Mouse (Mus musculus) gastrocnemius, adult 8-10 months (tissue): ENCODE measurements around the gene Paox. TPM values are rescaled to one million over a fixed set of nuclear protein-coding genes. Genes with fewer than 3 reads are reported as not detected.

Experiments
- DNase-seq, 2 experiments: peaks; one replicate each; pipeline ENCODE4 v3.0.0; 2022; ENCODE audit warnings: low spot score in 2 of 2
- total RNA-seq, 4 experiments: library from RNA; stranded (reverse); gene quantifications; 2 replicates each; pipeline ENCODE4 v1.2.4; 2022

The Paox gene
- total RNA-seq, 4 experiments from 2014 or later = 1.5 to 4.3 (median 4.1) TPM

DNA sequence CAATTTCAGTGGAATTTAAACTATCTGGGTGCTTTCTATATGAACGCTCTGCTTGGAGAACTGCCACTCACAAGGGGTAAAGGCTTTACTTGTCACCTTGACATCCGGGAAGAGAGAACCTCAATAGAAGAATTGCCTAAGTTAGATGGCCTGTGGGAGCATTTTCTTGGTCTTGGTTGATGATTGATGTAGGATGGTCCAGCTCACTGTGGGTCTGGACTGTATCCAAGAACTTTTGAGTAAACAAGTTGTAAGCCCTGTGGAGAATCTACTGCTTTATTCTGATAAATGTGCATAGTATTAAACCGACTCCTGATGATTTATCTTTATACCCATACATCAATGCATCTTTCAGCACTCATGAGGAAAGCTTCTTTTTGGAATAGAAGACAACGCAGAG is 53.8 kb downstream of the Paox start:
- DNase-seq = no peak

GRCm38 (mm10) chr7:140170863-140171262 is 55.3 kb downstream of the Paox start:
- DNase-seq = no peak

- DNase-seq = no peak
These were observed 57.3 kb downstream of the Paox start, which contains the start of gene Olfr523 for GRCm38 (mm10) chr7:140172936-140173335. Gene Olfr523, plus strand, starts transcription at chr7:140173217.

GRCm38 (mm10) chr7:140179176-140179575 is 63.6 kb downstream of the Paox start:
- DNase-seq = no peak

DNA sequence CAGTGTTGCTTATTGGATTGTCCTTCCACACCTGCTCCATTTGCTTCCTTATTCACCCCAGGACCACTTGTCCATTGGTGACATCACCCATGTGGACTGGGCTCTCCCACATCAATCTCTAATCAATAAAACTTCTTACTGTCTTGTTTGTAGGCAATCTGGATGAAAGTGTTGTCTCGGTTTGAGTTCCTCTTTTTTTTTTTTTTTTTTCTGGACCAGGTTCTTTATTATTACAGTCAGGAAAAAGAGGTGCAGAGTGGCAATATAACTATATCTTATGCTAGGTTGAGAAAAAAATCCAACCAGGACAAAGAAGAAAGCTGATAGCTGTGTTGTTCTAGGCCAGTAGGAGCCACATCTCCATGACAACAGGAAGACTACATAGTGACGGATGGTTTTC is 65.1 kb downstream of the Paox start:
- no peak for DNase-seq

GRCm38 (mm10) chr7:140184206-140184605 is 68.6 kb downstream of the Paox start:
- DNase-seq = no peak

Other genes with a start within 250 kb of the Paox start
- under 1 TPM in 1 of 4 experiments, not detected in 3; 0.07 TPM for gene Kndc1, start 221.1 kb upstream of the Paox start, total RNA-seq
- gene Utf1, start 172.0 kb upstream of the Paox start, total RNA-seq = not detected
- not detected for gene 6430531B16Rik, start 137.0 kb upstream of the Paox start, total RNA-seq
- gene Adam8, start 123.2 kb upstream of the Paox start, total RNA-seq = under 1 TPM in 3 of 4 experiments, not detected in 1; 0.22 to 0.54 (median 0.39) TPM
- gene Zfp511, start 79.4 kb upstream of the Paox start, total RNA-seq = 10 to 100 TPM in 1 of 4 experiments, 1 to 10 TPM in 3; 6.1 to 11.2 (median 8.4) TPM
- 10 to 100 TPM; 19.9 to 22.3 (median 20.9) TPM for gene Tubgcp2, start 79.1 kb upstream of the Paox start, total RNA-seq
- gene Msx3, start 66.7 kb upstream of the Paox start, total RNA-seq = not detected
- under 1 TPM; 0.29 to 0.78 (median 0.47) TPM for gene Caly, start 33.3 kb upstream of the Paox start, total RNA-seq
- not detected for gene Prap1, start 22.4 kb upstream of the Paox start, total RNA-seq
- gene Fuom, start 13.4 kb upstream of the Paox start, total RNA-seq = 10 to 100 TPM; 28.9 to 41.2 (median 36.3) TPM
- gene Echs1, start 677 bp downstream of the Paox start, total RNA-seq = 100 to 1,000 TPM; 113 to 159 (median 136) TPM
- gene Mtg1, start 21.8 kb downstream of the Paox start, total RNA-seq = 10 to 100 TPM; 24.2 to 28.0 (median 25.1) TPM
- gene Sprn, start 39.1 kb downstream of the Paox start, total RNA-seq = under 1 TPM; 0.07 to 0.22 (median 0.16) TPM
- gene Olfr522, start 49.0 kb downstream of the Paox start, total RNA-seq = not detected
- not detected for gene Olfr523, start 57.4 kb downstream of the Paox start, total RNA-seq
- gene Olfr524, start 90.2 kb downstream of the Paox start, total RNA-seq = not detected
- not detected for gene Cd163l1, start 102.5 kb downstream of the Paox start, total RNA-seq
- gene 5830411N06Rik, start 131.5 kb downstream of the Paox start, total RNA-seq = not detected
- gene Olfr525, start 205.1 kb downstream of the Paox start, total RNA-seq = not detected
- not detected for gene Olfr527, start 218.2 kb downstream of the Paox start, total RNA-seq
- gene Olfr60, start 245.9 kb downstream of the Paox start, total RNA-seq = not detected